Mouse (Mus musculus) intestine, embryonic 15.5 days (tissue): ENCODE measurements at regions not wholly inside any gene's neighbourhood (a gene's known extent, or its start where the extent isn't known, plus 50 kb on each side); places are given as distances from the start of the nearest gene placed in this dataset.

Source experiments
- ATAC-seq: fragments of 200-750 bp; cut with Nextera tagmentation; 2 replicates; pipeline ENCODE4 v1.8.0; 2017; ENCODE audit warnings: moderate TSS enrichment, moderate library complexity
- H3K27ac ChIP-seq: fragments of 300-500 bp; sonication (generic); 2 replicates; pipeline ENCODE4 v1.5.1; 2015; ENCODE audit warnings: mild to moderate bottlenecking, inconsistent platforms
- H3K27me3 ChIP-seq: fragments of 300-500 bp; sonication (generic); replicated peaks from 2 replicates; pipeline ENCODE4 v1.6.1; 2015; ENCODE audit warnings: inconsistent platforms
- H3K36me3 ChIP-seq: fragments of 300-500 bp; sonication (generic); 2 replicates; pipeline ENCODE4 v1.6.1; 2015; ENCODE audit warnings: inconsistent platforms
- H3K4me1 ChIP-seq: fragments of 300-500 bp; sonication (generic); replicated peaks from 2 replicates; pipeline ENCODE4 v1.6.1; 2015; ENCODE audit warnings: inconsistent platforms
- H3K4me2 ChIP-seq: fragments of 300-500 bp; sonication (generic); replicated peaks from 2 replicates; pipeline ENCODE4 v1.6.1; 2015; ENCODE audit warnings: mild to moderate bottlenecking, inconsistent platforms
- H3K4me3 ChIP-seq: fragments of 300-500 bp; sonication (generic); replicated peaks from 2 replicates; pipeline ENCODE4 v1.5.1; 2015; ENCODE audit warnings: inconsistent platforms
- H3K9ac ChIP-seq: fragments of 300-500 bp; sonication (generic); 2 replicates; pipeline ENCODE4 v1.6.1; 2015; ENCODE audit warnings: inconsistent platforms
- H3K9me3 ChIP-seq: fragments of 300-500 bp; sonication (generic); 2 replicates; pipeline ENCODE4 v1.6.1; 2016; ENCODE audit warnings: inconsistent platforms
- WGBS: fragments of 180-500 bp; shearing (Covaris S2); methylation state at CpG from one replicate; pipeline ENCODE4 v1.1.7; 2015; 5-methylcytosine and 5-hydroxymethylcytosine counted together

DNA sequence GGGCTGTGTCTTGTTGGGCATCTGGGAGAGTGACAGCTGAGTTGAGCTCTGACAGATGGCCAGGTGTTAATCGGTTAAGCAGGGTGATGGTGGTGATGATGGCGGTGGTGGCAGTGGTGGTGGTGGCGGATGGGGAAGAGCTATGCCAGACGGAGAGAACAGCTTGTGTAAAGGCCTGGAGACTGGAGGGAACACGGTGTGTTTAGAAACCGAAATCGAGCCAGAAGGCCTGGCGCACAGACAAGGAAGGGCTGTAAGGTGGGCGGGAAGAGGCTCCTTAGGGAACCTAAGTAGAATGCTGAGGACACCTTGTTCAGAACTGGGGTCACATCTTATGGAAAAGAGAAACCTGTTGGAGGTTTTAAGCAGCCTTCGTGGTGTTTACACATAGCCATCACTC, 698.5 kb downstream of the Hs3st4 start:
- Histone ChIP-seq H3K9me3 (no peaks in the 10 kb centered on the region), H3K9ac (no peak overlapping the region), H3K4me2 (no peak overlapping the region), H3K4me3 (no peak overlapping the region), H3K4me1 (no peaks in the 10 kb centered on the region), H3K36me3 (no peaks in the 10 kb centered on the region), H3K27ac (no peak overlapping the region), H3K27me3 (no peaks in the 10 kb centered on the region)
- WGBS, result 80% methylated on average over 10 of the region's 10 CpGs
- ATAC-seq, result no peak

DNA sequence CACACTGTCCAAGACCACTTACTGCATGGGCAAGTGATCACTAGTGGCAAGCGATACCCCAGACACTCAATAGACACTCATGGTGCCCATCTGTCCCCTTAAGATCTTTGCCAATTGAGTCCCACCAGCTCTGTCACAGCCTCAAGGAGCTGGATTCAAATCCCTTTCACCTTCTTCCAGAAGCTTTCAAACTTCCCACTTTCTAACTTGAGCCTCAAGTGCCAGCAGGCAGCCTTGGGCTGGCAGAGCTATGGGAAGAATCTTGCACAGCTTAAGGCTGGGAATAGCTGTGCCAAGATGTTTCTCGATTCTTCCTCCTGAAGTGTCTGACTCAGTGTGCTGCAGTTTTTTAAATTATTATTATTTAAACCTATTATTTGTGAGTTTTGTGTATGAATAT, 699.2 kb downstream of the Hs3st4 start:
- no peak for ATAC-seq
- no peaks in the 10 kb centered on the region for H3K9me3 ChIP-seq
- no peaks in the 10 kb centered on the region for H3K36me3 ChIP-seq
- 86% methylated on average over 2 of the region's 2 CpGs for WGBS
- H3K4me3 ChIP-seq, result no peak overlapping the region
- no peaks in the 10 kb centered on the region for H3K27me3 ChIP-seq
- no peak overlapping the region for H3K4me2 ChIP-seq
- H3K9ac ChIP-seq, result no peak overlapping the region
- no peak overlapping the region for H3K27ac ChIP-seq
- H3K4me1 ChIP-seq, result no peaks in the 10 kb centered on the region

DNA sequence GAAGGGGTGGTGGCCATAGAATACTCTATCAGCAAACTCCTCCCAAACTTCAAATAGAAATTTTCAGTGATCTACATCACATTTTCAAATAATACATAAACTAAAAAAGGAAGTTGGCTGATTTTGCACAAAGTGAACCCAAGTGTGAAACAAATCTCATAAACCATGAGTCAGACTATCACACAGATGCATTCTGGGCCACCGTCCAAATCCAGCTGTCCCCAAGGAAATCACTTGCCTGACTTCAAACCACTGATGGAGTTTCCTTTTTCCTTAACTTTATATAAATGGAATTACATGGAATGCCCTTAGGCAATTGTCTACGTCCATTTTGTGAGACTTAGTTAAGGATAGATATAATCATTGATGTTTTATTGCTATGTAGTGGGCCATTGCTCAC, 702.8 kb downstream of the Hs3st4 start:
- Histone ChIP-seq H3K9me3 (no peaks in the 10 kb centered on the region), H3K4me3 (no peak overlapping the region), H3K36me3 (no peaks in the 10 kb centered on the region), H3K4me2 (no peak overlapping the region), H3K4me1 (no peaks in the 10 kb centered on the region), H3K27ac (no peak overlapping the region), H3K27me3 (no peaks in the 10 kb centered on the region), H3K9ac (no peak overlapping the region)
- no peak for ATAC-seq
- WGBS, result 71% methylated on average over 2 of the region's 2 CpGs

DNA sequence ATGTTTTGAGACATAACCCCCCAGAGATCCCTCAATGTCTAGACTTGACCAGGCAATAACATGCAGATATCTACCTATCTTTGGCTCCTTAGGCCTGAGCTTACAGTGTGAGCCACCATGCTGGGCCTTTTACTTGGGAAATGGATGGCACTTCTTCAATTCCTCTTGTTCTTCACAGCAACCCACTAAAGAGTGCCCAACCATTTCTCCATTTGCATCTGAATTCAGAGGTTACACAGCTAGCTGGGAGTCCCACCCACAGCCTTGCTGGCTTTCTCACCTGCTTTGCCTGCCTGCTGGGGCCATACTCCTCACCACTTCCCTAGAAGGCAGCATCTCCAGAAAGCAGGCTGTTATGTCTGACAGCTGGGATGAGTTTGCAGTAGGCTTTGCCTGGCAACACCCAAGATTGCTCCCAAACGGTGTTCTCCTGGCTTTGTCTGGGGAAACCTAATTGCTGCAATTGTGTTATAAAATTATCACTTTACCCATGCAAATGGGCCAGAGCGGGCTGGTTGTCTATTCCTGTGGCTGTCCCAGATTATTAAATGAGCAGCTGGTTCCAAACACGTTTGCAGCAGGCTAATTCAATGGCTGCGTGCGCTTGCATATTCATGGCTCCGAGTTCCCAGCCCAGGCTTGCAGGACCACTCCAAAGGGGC, 721.6 kb downstream of the Hs3st4 start:
- Histone ChIP-seq H3K4me1 (no peaks in the 10 kb centered on the region), H3K4me3 (no peak overlapping the region), H3K4me2 (no peak overlapping the region), H3K27me3 (no peaks in the 10 kb centered on the region), H3K36me3 (no peaks in the 10 kb centered on the region), H3K9ac (no peak overlapping the region), H3K9me3 (no peaks in the 10 kb centered on the region), H3K27ac (no peak overlapping the region)
- ATAC-seq, result no peak
- WGBS, result 35% methylated on average over 6 of the region's 6 CpGs

GRCm38 (mm10) chr7:124707143-124707542, 724.5 kb downstream of the Hs3st4 start:
- H3K4me1 ChIP-seq, result no peaks in the 10 kb centered on the region
- no peak for ATAC-seq

GRCm38 (mm10) chr7:124708771-124709485, 726.3 kb downstream of the Hs3st4 start:
- ATAC-seq, result no peak
- no peak overlapping the region for H3K4me3 ChIP-seq
- no peaks in the 10 kb centered on the region for H3K27me3 ChIP-seq
- 34% methylated on average over 11 of the region's 11 CpGs for WGBS
- H3K9ac ChIP-seq, result no peak overlapping the region
- H3K4me1 ChIP-seq, result no peaks in the 10 kb centered on the region
- H3K9me3 ChIP-seq, result no peaks in the 10 kb centered on the region
- H3K36me3 ChIP-seq, result no peaks in the 10 kb centered on the region
- H3K4me2 ChIP-seq, result no peak overlapping the region
- H3K27ac ChIP-seq, result no peak overlapping the region

More at GRCm38 (mm10) chr7:124707143-124707542, 724.5 kb downstream of the Hs3st4 start:
- WGBS, result 42% methylated on average over 3 of the region's 3 CpGs
- H3K27ac ChIP-seq, result no peak overlapping the region
- no peak overlapping the region for H3K4me2 ChIP-seq
- H3K9ac ChIP-seq, result no peak overlapping the region
- no peaks in the 10 kb centered on the region for H3K9me3 ChIP-seq
- H3K4me3 ChIP-seq, result no peak overlapping the region
- no peaks in the 10 kb centered on the region for H3K27me3 ChIP-seq
- H3K36me3 ChIP-seq, result no peaks in the 10 kb centered on the region

GRCm38 (mm10) chr7:124720927-124721326, 723.5 kb upstream of the Kdm8 start:
- ATAC-seq, result no peak
- 84% methylated on average over 1 of the region's 1 CpGs for WGBS

GRCm38 (mm10) chr7:124742086-124742485, 702.4 kb upstream of the Kdm8 start:
- no peak overlapping the region for H3K9ac ChIP-seq
- no peaks in the 10 kb centered on the region for H3K27me3 ChIP-seq
- no peak overlapping the region for H3K4me3 ChIP-seq
- no peak overlapping the region for H3K27ac ChIP-seq
- no peak for ATAC-seq
- H3K4me2 ChIP-seq, result no peak overlapping the region
- no peaks in the 10 kb centered on the region for H3K9me3 ChIP-seq
- WGBS, result 7% methylated on average over 2 of the region's 2 CpGs
- H3K36me3 ChIP-seq, result no peaks in the 10 kb centered on the region
- no peaks in the 10 kb centered on the region for H3K4me1 ChIP-seq

More at GRCm38 (mm10) chr7:124720927-124721326, 723.5 kb upstream of the Kdm8 start:
- Histone ChIP-seq H3K36me3 (no peaks in the 10 kb centered on the region), H3K4me2 (no peak overlapping the region), H3K9me3 (no peaks in the 10 kb centered on the region), H3K4me1 (no peaks in the 10 kb centered on the region), H3K4me3 (no peak overlapping the region), H3K27ac (no peak overlapping the region), H3K27me3 (no peaks in the 10 kb centered on the region), H3K9ac (no peak overlapping the region)

- Histone ChIP-seq H3K27me3 (no peaks in the 10 kb centered on the region), H3K4me3 (no peak overlapping the region), H3K4me1 (no peaks in the 10 kb centered on the region), H3K36me3 (no peaks in the 10 kb centered on the region), H3K9ac (no peak overlapping the region), H3K27ac (no peak overlapping the region), H3K4me2 (no peak overlapping the region), H3K9me3 (no peaks in the 10 kb centered on the region)
- no peak for ATAC-seq
- 78% methylated on average over 2 of the region's 2 CpGs for WGBS
Measured at GRCm38 (mm10) chr7:124746321-124746720, 698.2 kb upstream of the Kdm8 start.

- H3K36me3 ChIP-seq, result no peaks in the 10 kb centered on the region
- no peak for ATAC-seq
- H3K4me2 ChIP-seq, result no peak overlapping the region
- H3K9me3 ChIP-seq, result no peaks in the 10 kb centered on the region
- H3K4me3 ChIP-seq, result no peak overlapping the region
- WGBS, result 74% methylated on average over 3 of the region's 3 CpGs
- H3K4me1 ChIP-seq, result no peaks in the 10 kb centered on the region
- no peak overlapping the region for H3K27ac ChIP-seq
- no peak overlapping the region for H3K9ac ChIP-seq
- no peaks in the 10 kb centered on the region for H3K27me3 ChIP-seq
Measured at GRCm38 (mm10) chr7:124748396-124748795, 696.1 kb upstream of the Kdm8 start.

DNA sequence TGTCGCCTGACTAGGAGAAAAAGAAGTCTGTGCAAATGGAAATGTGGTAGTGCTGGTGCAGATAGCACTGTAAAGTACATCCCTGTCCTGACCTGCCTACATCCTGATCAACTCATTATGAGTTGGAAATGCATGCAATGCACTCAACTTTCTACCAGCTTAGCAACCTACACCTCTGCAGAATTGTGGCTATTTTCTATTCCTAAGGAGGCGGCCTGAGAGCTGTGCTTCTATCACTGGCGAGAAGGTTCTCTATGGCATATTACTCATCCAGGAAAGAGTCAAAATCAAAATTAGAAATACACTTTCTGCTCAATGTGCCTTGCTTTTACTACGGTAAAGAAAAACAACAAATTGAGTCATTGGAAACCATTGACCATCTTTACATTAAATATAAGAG, 685.4 kb upstream of the Kdm8 start:
- no peak overlapping the region for H3K9ac ChIP-seq
- no peaks in the 10 kb centered on the region for H3K36me3 ChIP-seq
- no peak overlapping the region for H3K4me3 ChIP-seq
- ATAC-seq, result no peak
- no peaks in the 10 kb centered on the region for H3K9me3 ChIP-seq
- H3K27ac ChIP-seq, result no peak overlapping the region
- H3K4me2 ChIP-seq, result no peak overlapping the region
- H3K27me3 ChIP-seq, result no peaks in the 10 kb centered on the region
- 91% methylated on average over 4 of the region's 4 CpGs for WGBS
- no peaks in the 10 kb centered on the region for H3K4me1 ChIP-seq

- Histone ChIP-seq H3K9ac (no peak overlapping the region), H3K27me3 (no peaks in the 10 kb centered on the region), H3K9me3 (no peaks in the 10 kb centered on the region), H3K4me3 (no peak overlapping the region), H3K36me3 (no peaks in the 10 kb centered on the region), H3K4me1 (no peaks in the 10 kb centered on the region), H3K4me2 (no peak overlapping the region), H3K27ac (no peak overlapping the region)
- WGBS, result 50% methylated on average over 1 of the region's 1 CpGs
- ATAC-seq, result no peak
Measured at GRCm38 (mm10) chr7:124777822-124778221, 666.7 kb upstream of the Kdm8 start.

DNA sequence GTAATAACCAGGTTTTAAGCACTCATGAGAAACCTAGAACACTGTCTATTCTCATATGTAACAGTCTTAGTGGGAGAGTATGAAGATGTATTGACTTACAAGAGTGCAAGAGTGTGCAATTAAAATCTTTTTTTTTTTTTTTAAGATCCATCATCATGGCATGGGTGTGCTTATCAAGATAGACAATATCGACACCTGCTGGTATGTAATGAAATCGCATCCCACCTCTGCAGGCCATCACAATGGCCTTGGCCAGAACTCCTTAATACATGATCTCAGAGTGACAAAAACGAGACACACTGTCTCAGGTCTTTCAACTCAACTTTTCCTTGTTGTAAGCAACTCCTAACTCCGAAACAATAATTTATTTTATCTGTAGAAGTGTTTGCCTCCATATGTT, 661.7 kb upstream of the Kdm8 start:
- Histone ChIP-seq H3K4me1 (no peaks in the 10 kb centered on the region), H3K36me3 (no peaks in the 10 kb centered on the region), H3K4me3 (no peak overlapping the region), H3K27ac (no peak overlapping the region), H3K9ac (no peak overlapping the region), H3K9me3 (no peaks in the 10 kb centered on the region), H3K4me2 (no peak overlapping the region), H3K27me3 (no peaks in the 10 kb centered on the region)
- WGBS, result 47% methylated on average over 4 of the region's 4 CpGs
- ATAC-seq, result no peak
